Mouse (Mus musculus): ENCODE data around the gene Tuba3b.
A peak's percentile ranks its signal among the peaks of the same experiment; 100 is the strongest.

Tuba3b gene

GRCm38 (mm10) chr6:145615666-145616210 is at the start of gene Tuba3b:
TSS of gene Tuba3b (plus strand) at chr6:145615757.
- DNase-seq: no peak

- no peak for DNase-seq
Observed at GRCm38 (mm10) chr6:145567296-145567695, 48.3 kb upstream of the Tuba3b start.

- DNase-seq: no peak
Observed at GRCm38 (mm10) chr6:145567832-145568231, 47.7 kb upstream of the Tuba3b start.

GRCm38 (mm10) chr6:145568701-145569100 is 46.9 kb upstream of the Tuba3b start:
- DNase-seq: no peak

GRCm38 (mm10) chr6:145573250-145574013 is 42.1 kb upstream of the Tuba3b start:
- DNase-seq: no peak

- DNase-seq: no peak
Observed at GRCm38 (mm10) chr6:145576762-145577161, 38.8 kb upstream of the Tuba3b start.

GRCm38 (mm10) chr6:145578457-145579185 is 36.9 kb upstream of the Tuba3b start:
- DNase-seq: no peak

GRCm38 (mm10) chr6:145579761-145580160 is 35.8 kb upstream of the Tuba3b start:
- no peak for DNase-seq

- DNase-seq: no peak
Observed at GRCm38 (mm10) chr6:145581366-145582170, 34.0 kb upstream of the Tuba3b start.

- DNase-seq: peak; percentile 26
Observed at GRCm38 (mm10) chr6:145585052-145585973, 30.2 kb upstream of the Tuba3b start.

GRCm38 (mm10) chr6:145590501-145591293 is 24.9 kb upstream of the Tuba3b start:
- no peak for DNase-seq

GRCm38 (mm10) chr6:145591578-145591977 is 24.0 kb upstream of the Tuba3b start:
- DNase-seq: no peak

GRCm38 (mm10) chr6:145592036-145592435 is 23.5 kb upstream of the Tuba3b start:
- no peak for DNase-seq

- no peak for DNase-seq
Observed at GRCm38 (mm10) chr6:145592531-145592998, 23.0 kb upstream of the Tuba3b start.

GRCm38 (mm10) chr6:145593991-145594390 is 21.6 kb upstream of the Tuba3b start:
- DNase-seq: no peak

- no peak for DNase-seq
Observed at GRCm38 (mm10) chr6:145595905-145596304, 19.7 kb upstream of the Tuba3b start.

- DNase-seq: no peak
Observed at GRCm38 (mm10) chr6:145598794-145599555, 16.6 kb upstream of the Tuba3b start.

- no peak for DNase-seq
Observed at GRCm38 (mm10) chr6:145604126-145604525, 11.4 kb upstream of the Tuba3b start.

- no peak for DNase-seq
Observed at GRCm38 (mm10) chr6:145604648-145605047, 10.9 kb upstream of the Tuba3b start.

- DNase-seq: no peak
Observed at GRCm38 (mm10) chr6:145605203-145605602, 10.4 kb upstream of the Tuba3b start.
